Mouse (Mus musculus): ENCODE data around the gene Rce1. TPM values are rescaled to one million over a fixed set of nuclear protein-coding genes. Genes with fewer than 3 reads are reported as not detected.

The Rce1 gene
- polyA plus RNA-seq (2014; fragmentation: Illumina TruSeq; extraction: RNeasy Lipid Tissue Mini Kit (QIAGEN cat#74804)), result 2.7 TPM

DNA sequence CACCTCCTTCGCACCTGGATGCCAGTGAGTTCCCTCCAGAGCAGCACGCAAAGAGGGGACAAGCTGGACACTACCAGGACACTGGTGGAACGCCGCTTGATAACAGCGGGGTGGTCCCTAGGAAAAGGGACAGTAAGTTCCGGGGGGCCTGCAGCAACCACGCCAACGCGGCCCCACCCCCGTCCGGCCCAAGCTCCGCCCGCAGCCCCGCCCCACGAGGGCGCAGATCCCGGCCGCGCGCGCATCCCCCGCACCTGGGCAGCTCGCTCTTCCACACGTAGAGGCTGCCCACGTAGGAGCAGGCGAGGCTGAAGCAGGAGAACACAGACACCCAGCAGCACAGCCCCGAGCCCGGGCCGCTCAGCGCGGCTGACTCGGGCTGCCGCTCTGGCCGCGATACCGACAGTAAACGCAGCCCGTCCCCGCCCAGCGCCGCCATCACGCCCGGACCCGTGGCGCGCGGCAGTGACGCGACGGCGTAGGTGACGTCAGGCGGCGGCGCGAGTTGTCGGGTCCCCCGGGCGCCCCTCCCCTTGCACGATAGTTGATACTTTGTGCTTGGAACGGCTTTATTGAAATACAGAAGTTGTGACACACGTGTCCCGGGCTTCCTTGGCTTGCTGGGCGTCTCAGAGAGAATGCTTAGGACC is at the start of gene Rce1:
Rce1 (minus strand) TSS at position 463 of the 650 bp plus-strand sequence.

DNA sequence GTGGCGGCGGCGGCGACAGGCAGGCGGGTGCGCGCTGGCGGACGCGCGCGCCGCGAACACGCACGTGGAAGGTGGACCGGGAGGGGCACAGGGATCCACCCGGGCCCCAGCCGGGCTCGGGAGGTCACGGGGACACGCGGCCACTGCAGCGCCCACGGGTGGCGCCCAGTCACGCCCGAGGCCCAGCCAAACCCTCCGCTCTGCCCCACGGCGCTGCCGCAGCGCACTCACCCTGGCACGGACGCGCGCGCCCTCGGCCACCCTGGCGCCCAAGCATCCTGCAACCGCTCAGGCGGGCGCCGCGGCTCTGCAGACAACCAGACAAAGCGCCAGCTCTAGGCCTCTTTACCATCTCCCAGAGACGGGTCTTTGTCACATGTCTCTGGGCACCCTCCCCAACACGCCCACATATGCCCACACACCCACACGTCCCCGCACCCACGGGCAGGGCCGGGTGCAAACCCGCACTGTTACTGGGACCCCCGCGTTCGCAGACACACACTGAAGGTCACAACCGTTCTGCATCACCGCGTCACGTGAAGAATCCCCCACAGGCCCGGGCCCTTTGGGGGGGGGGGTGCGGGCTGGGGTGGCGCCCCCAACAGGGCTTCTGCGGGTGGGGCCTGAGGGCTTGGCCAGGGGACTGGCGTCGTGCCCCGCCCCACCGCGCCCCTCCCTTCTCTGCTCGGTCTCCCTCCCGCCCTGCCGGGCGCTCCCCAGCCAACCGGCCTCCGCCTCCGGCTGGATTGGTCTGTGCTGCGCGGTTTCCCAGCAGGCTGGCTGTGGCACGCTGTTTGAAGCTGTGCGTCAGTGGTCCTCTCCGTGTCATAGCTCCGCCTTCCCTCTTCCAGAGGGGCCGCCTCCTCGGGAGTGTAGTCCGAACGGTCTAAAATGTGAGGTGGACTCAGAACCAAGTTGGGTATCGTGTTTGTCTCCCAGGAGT is 10.0 kb downstream of the Rce1 start, which contains the start of gene Lrfn4:
Lrfn4 (minus strand) TSS at position 517 of the 943 bp plus-strand sequence.

Other genes with a start within 250 kb of the Rce1 start
- gene Kdm2a, start 227.4 kb downstream of the Rce1 start, polyA plus RNA-seq (2014; fragmentation: Illumina TruSeq; extraction: RNeasy Lipid Tissue Mini Kit (QIAGEN cat#74804)), result 79.9 TPM
- 1.00 TPM for gene Rhod, start 186.2 kb downstream of the Rce1 start, polyA plus RNA-seq (2014; fragmentation: Illumina TruSeq; extraction: RNeasy Lipid Tissue Mini Kit (QIAGEN cat#74804))
- gene Syt12, start 148.2 kb downstream of the Rce1 start, polyA plus RNA-seq (2014; fragmentation: Illumina TruSeq; extraction: RNeasy Lipid Tissue Mini Kit (QIAGEN cat#74804)), result 0.17 TPM
- not detected for gene 2010003K11Rik, start 127.1 kb downstream of the Rce1 start, polyA plus RNA-seq (2014; fragmentation: Illumina TruSeq; extraction: RNeasy Lipid Tissue Mini Kit (QIAGEN cat#74804))
- gene Pcx, start 115.2 kb downstream of the Rce1 start, polyA plus RNA-seq (2014; fragmentation: Illumina TruSeq; extraction: RNeasy Lipid Tissue Mini Kit (QIAGEN cat#74804)), result 0.43 TPM
- not detected for gene Lrfn4, start 10.0 kb downstream of the Rce1 start, polyA plus RNA-seq (2014; fragmentation: Illumina TruSeq; extraction: RNeasy Lipid Tissue Mini Kit (QIAGEN cat#74804))
- not detected for gene Gm960, start 73.0 kb upstream of the Rce1 start, polyA plus RNA-seq (2014; fragmentation: Illumina TruSeq; extraction: RNeasy Lipid Tissue Mini Kit (QIAGEN cat#74804))
- not detected for gene Sptbn2, start 85.5 kb upstream of the Rce1 start, polyA plus RNA-seq (2014; fragmentation: Illumina TruSeq; extraction: RNeasy Lipid Tissue Mini Kit (QIAGEN cat#74804))
- 19.5 TPM for gene Rbm4b, start 130.9 kb upstream of the Rce1 start, polyA plus RNA-seq (2014; fragmentation: Illumina TruSeq; extraction: RNeasy Lipid Tissue Mini Kit (QIAGEN cat#74804))
- gene Rbm4, start 168.3 kb upstream of the Rce1 start, polyA plus RNA-seq (2014; fragmentation: Illumina TruSeq; extraction: RNeasy Lipid Tissue Mini Kit (QIAGEN cat#74804)), result 14.7 TPM
- 1.7 TPM for gene Gm21992, start 186.0 kb upstream of the Rce1 start, polyA plus RNA-seq (2014; fragmentation: Illumina TruSeq; extraction: RNeasy Lipid Tissue Mini Kit (QIAGEN cat#74804))
- gene Rbm14, start 186.0 kb upstream of the Rce1 start, polyA plus RNA-seq (2014; fragmentation: Illumina TruSeq; extraction: RNeasy Lipid Tissue Mini Kit (QIAGEN cat#74804)), result 8.6 TPM
- not detected for gene Ccs, start 213.7 kb upstream of the Rce1 start, polyA plus RNA-seq (2014; fragmentation: Illumina TruSeq; extraction: RNeasy Lipid Tissue Mini Kit (QIAGEN cat#74804))
- gene Ccdc87, start 213.7 kb upstream of the Rce1 start, polyA plus RNA-seq (2014; fragmentation: Illumina TruSeq; extraction: RNeasy Lipid Tissue Mini Kit (QIAGEN cat#74804)), result 0.46 TPM
- 35.5 TPM for gene Ctsf, start 229.5 kb upstream of the Rce1 start, polyA plus RNA-seq (2014; fragmentation: Illumina TruSeq; extraction: RNeasy Lipid Tissue Mini Kit (QIAGEN cat#74804))